Mouse (Mus musculus) megakaryocyte, embryonic 14.5 days (primary cell): ENCODE data around the gene Pip5k1b.

Source experiments
- FLI1 ChIP-seq: IDR thresholded peaks from 2 replicates; pipeline ENCODE4 v1.6.1; 2012; ENCODE audit warnings: low read length, inconsistent platforms, mixed read lengths
- GATA1 ChIP-seq: IDR thresholded peaks from 3 replicates; pipeline ENCODE4 v1.6.1; 2012; ENCODE audit warnings: mixed read lengths, low read length, inconsistent platforms, borderline replicate concordance

DNA sequence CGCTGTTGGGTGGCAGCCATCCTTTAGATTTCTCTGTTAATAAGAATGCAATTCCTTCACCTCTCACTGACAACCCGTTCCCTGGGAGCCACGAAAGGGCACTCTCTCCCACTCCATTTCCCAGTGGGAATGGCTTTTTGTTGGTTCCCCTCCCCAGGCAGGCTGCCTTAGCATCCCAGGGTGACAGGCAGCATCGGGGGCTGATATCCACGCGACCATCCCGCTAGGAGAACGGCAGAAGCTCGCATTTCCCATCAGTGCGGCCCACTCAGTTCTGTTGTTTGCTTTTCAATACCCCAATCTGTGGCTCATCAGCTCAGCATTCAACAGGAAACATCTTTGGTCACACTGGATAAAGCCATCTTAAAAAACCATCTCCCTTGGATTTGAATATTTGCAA is 253.5 kb downstream of the Pip5k1b start:
- no peak for TF ChIP-seq GATA1
- TF ChIP-seq FLI1: no peak
